Comparison of ENCODE assay signal across 15 mouse cellular contexts in the genomic region with DNA sequence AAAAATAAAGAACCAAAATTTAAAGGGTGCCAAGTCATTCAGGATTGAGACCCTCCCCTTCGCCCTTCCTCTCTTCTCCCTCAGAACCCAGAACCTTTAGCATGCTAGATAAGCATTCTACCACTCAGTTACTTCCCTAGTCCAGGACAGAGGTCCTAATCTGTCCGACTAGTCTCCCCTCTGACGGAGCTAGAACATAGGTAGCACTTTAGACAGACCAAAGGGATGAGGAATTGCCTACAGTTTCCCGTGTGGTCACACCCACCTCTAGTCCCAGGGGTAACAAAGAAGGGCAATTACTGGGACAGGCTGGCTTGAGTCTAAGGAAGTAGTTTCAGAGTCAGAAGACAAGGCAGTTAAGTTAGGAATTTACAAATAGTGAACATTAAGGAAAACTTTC. TPM values are rescaled to one million over a fixed set of nuclear protein-coding genes. Genes with fewer than 3 reads are reported as not detected.
DNase-seq lines count a peak whose midpoint lies in the region; ATAC-seq and TF ChIP-seq lines count a peak whose summit lies in the region.
"Had no signal": no experiment of that assay in that cellular context is flagged by ENCODE, and none has a peak within 500 bp of the region (broad histone marks: within the 10 kb centered on the region; RNA-seq: fewer than 3 reads in every experiment).

No protein-coding gene starts in this region.

- 53% methylated on average over 4 of the region's 4 CpGs for WGBS in heart, postnatal 0 days
- WGBS in midbrain, embryonic 14.5 days, result 10% methylated on average over 4 of the region's 4 CpGs

- no peak overlapping the region for H3K9ac ChIP-seq in heart, postnatal 0 days (replicated peaks; ENCODE audit: low read depth, low read length)
- H3K9ac ChIP-seq in midbrain, embryonic 14.5 days (replicated peaks; ENCODE audit: low read length), result no peak overlapping the region
- H3K9ac ChIP-seq: embryonic facial prominence, embryonic 13.5 days; heart, embryonic 12.5 days; hindbrain, embryonic 12.5 days; lung, embryonic 14.5 days had no signal

- no peaks in the 10 kb centered on the region for H3K27me3 ChIP-seq in heart, postnatal 0 days (ENCODE audit: control insufficient read depth, insufficient read depth, low read length)
- H3K27me3 ChIP-seq in midbrain, embryonic 14.5 days (ENCODE audit: control insufficient read depth, insufficient read depth, low read length), result peaks cover 13% of the 10 kb centered on the region
- H3K27me3 ChIP-seq: embryonic facial prominence, embryonic 13.5 days; heart, embryonic 12.5 days; hindbrain, embryonic 12.5 days had no signal

- no peak for TF ChIP-seq EP300 in heart, postnatal 0 days (IDR thresholded peaks at IDR 0.05; ENCODE audit: low read depth)

- no peak for DNase-seq in heart, postnatal 0 days (ENCODE audit: low spot score)
- no peak for DNase-seq in heart, postnatal 4 days
- peak; percentile 64 for DNase-seq in ES-CJ7 (ENCODE audit: low read depth, low spot score)
- peak; percentile 59 for DNase-seq in R1 (ENCODE audit: low read depth, low spot score)
- no peak for DNase-seq in midbrain, embryonic 14.5 days
- DNase-seq in left cerebral cortex, adult 18-20 months (ENCODE audit: low spot score in 2 of 2), result no peak
- DNase-seq in right cerebral cortex, postnatal 36 days (ENCODE audit: low spot score in 2 of 2), result no peak
- DNase-seq: gastrocnemius, postnatal 25 days; kidney, postnatal 14 days had no signal

- H3K9me3 ChIP-seq in heart, postnatal 0 days (replicated peaks; ENCODE audit: control insufficient read depth, low read length), result no peaks in the 10 kb centered on the region
- no peaks in the 10 kb centered on the region for H3K9me3 ChIP-seq in midbrain, embryonic 14.5 days (ENCODE audit: control insufficient read depth, low read length)
- H3K9me3 ChIP-seq: embryonic facial prominence, embryonic 13.5 days; heart, embryonic 12.5 days; hindbrain, embryonic 12.5 days had no signal

- no peak overlapping the region for H3K4me2 ChIP-seq in heart, postnatal 0 days (ENCODE audit: low read depth, low read length)
- no peak overlapping the region for H3K4me2 ChIP-seq in midbrain, embryonic 14.5 days (ENCODE audit: low read length)
- H3K4me2 ChIP-seq: embryonic facial prominence, embryonic 13.5 days; heart, embryonic 12.5 days; hindbrain, embryonic 12.5 days; lung, embryonic 14.5 days had no signal

- peak overlapping the region; percentile 13; the same call in 1 of the 2 replicates for H3K27ac ChIP-seq in heart, postnatal 0 days (ENCODE audit: low read depth)
- 0 out of 2 replicates have a peak overlapping the region, but pooled peaks have one; percentile 20 for H3K27ac ChIP-seq in midbrain, embryonic 14.5 days (replicated peaks; ENCODE audit: low read depth, low read length)
- H3K27ac ChIP-seq: embryonic facial prominence, embryonic 13.5 days; hindbrain, embryonic 12.5 days had no signal

- no peaks in the 10 kb centered on the region for H3K4me1 ChIP-seq in heart, postnatal 0 days (ENCODE audit: control insufficient read depth, insufficient read depth)
- peaks cover 8% of the 10 kb centered on the region for H3K4me1 ChIP-seq in midbrain, embryonic 14.5 days (ENCODE audit: control insufficient read depth, insufficient read depth, low read length)
- H3K4me1 ChIP-seq: hindbrain, embryonic 12.5 days had no signal

- H3K4me3 ChIP-seq in heart, postnatal 0 days (ENCODE audit: low read depth, low read length), result no peak overlapping the region
- H3K4me3 ChIP-seq in midbrain, embryonic 14.5 days (replicated peaks; ENCODE audit: low read depth, low read length), result no peak overlapping the region
- H3K4me3 ChIP-seq: embryonic facial prominence, embryonic 13.5 days; heart, embryonic 12.5 days; hindbrain, embryonic 12.5 days had no signal

- H3K36me3 ChIP-seq in heart, postnatal 0 days (replicated peaks; ENCODE audit: control insufficient read depth, insufficient read depth, low read length), result peaks cover 13% of the 10 kb centered on the region
- 0 out of 2 replicates have a peak, but pooled peaks cover 8% of the 10 kb centered on the region for H3K36me3 ChIP-seq in midbrain, embryonic 14.5 days (ENCODE audit: control insufficient read depth, insufficient read depth, low read length)

- no peak for TF ChIP-seq CTCF in heart, postnatal 0 days (IDR thresholded peaks at IDR 0.05; ENCODE audit: low read depth)

- no peak for ATAC-seq in heart, postnatal 0 days (ENCODE audit: insufficient read depth, low read depth)
- peak; percentile 14; the same call in 1 of the 2 replicates for ATAC-seq in midbrain, embryonic 14.5 days (ENCODE audit: low FRiP score, low TSS enrichment)
- ATAC-seq: intestine, postnatal 0 days had no signal

RNA-seq across cellular contexts. Expression of gene Ism2, which starts 28.5 kb away (rescaled TPM):
- 0.31 TPM in 1 of 2 replicates, not detected in the other for total RNA-seq in heart, postnatal 0 days (2014; rRNA removed; ENCODE audit: low replicate concordance)
- polyA plus RNA-seq in heart, postnatal 0 days (2015; fragmentation: Nextera tagmentation; extraction: Ambion mirVana), result 0.20 and 0.30 TPM in 2 replicates
- total RNA-seq in heart, postnatal 4 days (2021), result 1 to 10 TPM in 1 of 2 experiments, under 1 TPM in 1; 0.52 to 1.0 TPM
- polyA plus RNA-seq in midbrain, embryonic 14.5 days (2014; fragmentation: Nextera tagmentation; extraction: Ambion mirVana), result 0.75 and 1.0 TPM in 2 replicates
- under 1 TPM; 0.30 to 0.33 TPM for total RNA-seq in left cerebral cortex, adult 18-20 months (2021)
- total RNA-seq: gastrocnemius, postnatal 25 days; megakaryocyte-erythroid progenitor cell, adult 5-6 weeks had no signal

Comparison
In these comparisons a context has a peak if more than half of its experiments do, and no peak if none do; other contexts are left out.
1. DNase-seq: peak in ES-CJ7 (single experiment) and R1 (single experiment); none in heart, postnatal 0 days (single experiment), heart, postnatal 4 days (single experiment), midbrain, embryonic 14.5 days (single experiment), left cerebral cortex, adult 18-20 months (0 of 2) and right cerebral cortex, postnatal 36 days (0 of 2).